In the genomic region with DNA sequence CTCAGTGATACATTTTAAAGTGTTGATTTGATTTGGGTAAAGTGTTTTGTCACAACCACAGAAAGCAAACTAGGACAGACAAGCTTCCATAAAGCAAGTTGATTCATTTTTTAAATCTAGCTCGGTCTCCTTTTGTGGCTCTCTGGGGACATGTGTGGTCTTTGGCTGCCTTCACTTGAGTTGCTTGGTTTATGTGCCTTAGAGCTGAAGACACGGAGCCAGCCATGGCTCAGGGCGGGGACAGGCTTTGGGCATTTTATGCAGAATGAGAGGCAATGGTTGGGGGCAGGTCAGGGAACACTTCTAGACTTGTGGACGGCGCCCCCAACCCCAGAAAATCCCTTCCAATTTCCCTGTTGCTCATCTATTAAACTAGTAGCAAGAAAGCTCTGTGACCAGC, we compare ENCODE assay signal across 17 mouse cellular contexts. TPM values are rescaled to one million over a fixed set of nuclear protein-coding genes. Genes with fewer than 3 reads are reported as not detected.
"Had no signal": no experiment of that assay in that cellular context is flagged by ENCODE, and none has a peak within 500 bp of the region (broad histone marks: within the 10 kb centered on the region; RNA-seq: fewer than 3 reads in every experiment).

No protein-coding gene starts in this region.

- H3K36me3 ChIP-seq: intestine, embryonic 15.5 days; kidney, embryonic 15.5 days; limb, embryonic 15.5 days; liver, embryonic 12.5 days; neural tube, embryonic 15.5 days; stomach, embryonic 15.5 days had no signal

- H3K27ac ChIP-seq: intestine, embryonic 15.5 days; kidney, embryonic 15.5 days; left cerebral cortex, adult 2 months; limb, embryonic 15.5 days; liver, embryonic 12.5 days; neural tube, embryonic 15.5 days; stomach, embryonic 15.5 days had no signal

- H3K4me3 ChIP-seq: intestine, embryonic 15.5 days; kidney, embryonic 15.5 days; left cerebral cortex, adult 2 months; limb, embryonic 15.5 days; liver, embryonic 12.5 days; neural tube, embryonic 15.5 days; stomach, embryonic 15.5 days had no signal

- DNase-seq: kidney, adult 18-20 months; kidney, postnatal 14 days; lung, embryonic 14.5 days; lung, postnatal 10 days; midbrain, embryonic 14.5 days; right cerebral cortex, adult 18-20 months; right cerebral cortex, postnatal 25 days had no signal

- H3K4me2 ChIP-seq: intestine, embryonic 15.5 days; kidney, embryonic 15.5 days; limb, embryonic 15.5 days; liver, embryonic 12.5 days; lung, embryonic 14.5 days; neural tube, embryonic 15.5 days; stomach, embryonic 15.5 days had no signal

RNA-seq across cellular contexts. Expression of a gene that starts 31.2 kb away (rescaled TPM):
- total RNA-seq: megakaryocyte-erythroid progenitor cell, adult 5-6 weeks had no signal

RNA-seq across cellular contexts. Expression of a gene that starts 31.8 kb away (rescaled TPM):
- total RNA-seq: megakaryocyte-erythroid progenitor cell, adult 5-6 weeks had no signal
- polyA plus RNA-seq: intestine, embryonic 15.5 days; kidney, embryonic 15.5 days; limb, embryonic 11.5 days; lung, embryonic 14.5 days; midbrain, embryonic 14.5 days; neural tube, embryonic 11.5 days; neural tube, embryonic 15.5 days had no signal
